Mouse (Mus musculus) spleen, adult 12 weeks (tissue): ENCODE results near the gene Cyyr1.

ENCODE experiments used
- DNase-seq: peaks from one replicate; pipeline ENCODE4 v3.0.0; 2022; ENCODE audit warnings: low spot score

The Cyyr1 gene

GRCm38 (mm10) chr16:85470057-85470456 is 83.1 kb downstream of the Cyyr1 start:
- DNase-seq, result no peak

- DNase-seq, result no peak
Measured at GRCm38 (mm10) chr16:85455043-85455442, 98.2 kb downstream of the Cyyr1 start.

- no peak for DNase-seq
Measured at GRCm38 (mm10) chr16:85446306-85446705, 106.9 kb downstream of the Cyyr1 start.

- DNase-seq, result no peak
Measured at GRCm38 (mm10) chr16:85445801-85446200, 107.4 kb downstream of the Cyyr1 start.

GRCm38 (mm10) chr16:85435427-85435826 is 117.8 kb downstream of the Cyyr1 start:
- DNase-seq, result no peak

GRCm38 (mm10) chr16:85429173-85429572 is 124.0 kb downstream of the Cyyr1 start:
- no peak for DNase-seq

- DNase-seq, result no peak
Measured at GRCm38 (mm10) chr16:85422889-85423288, 130.3 kb downstream of the Cyyr1 start.

GRCm38 (mm10) chr16:85415415-85415814 is 137.8 kb downstream of the Cyyr1 start:
- no peak for DNase-seq

GRCm38 (mm10) chr16:85393430-85393948 is 159.7 kb downstream of the Cyyr1 start:
- no peak for DNase-seq

GRCm38 (mm10) chr16:85386801-85387200 is 166.4 kb downstream of the Cyyr1 start:
- no peak for DNase-seq
